Mouse (Mus musculus) CD4-positive, CD25-positive, alpha-beta regulatory T cell, adult 4 months (primary cell): ENCODE measurements around the gene Car8. TPM values are rescaled to one million over a fixed set of nuclear protein-coding genes. Genes with fewer than 3 reads are reported as not detected.

Experiments
- ATAC-seq: one replicate; pipeline ENCODE4 v1.8.0; 2017
- polyA plus RNA-seq, 2 experiments: library from polyadenylated mRNA; unstranded; fragments of 100-300 nt; shearing (Covaris generic); gene quantifications; one replicate each; pipeline ENCODE4 v1.2.1; 2017

Gene Car8
- not detected for polyA plus RNA-seq

GRCm38 (mm10) chr4:8238560-8239305 is at the start of gene Car8:
Car8 (minus strand) TSS chr4:8239041.
- ATAC-seq: no peak

GRCm38 (mm10) chr4:8284934-8285333 is 46.1 kb upstream of the Car8 start:
- no peak for ATAC-seq

- no peak for ATAC-seq
Measured at GRCm38 (mm10) chr4:8278159-8278558, 39.3 kb upstream of the Car8 start.

DNA sequence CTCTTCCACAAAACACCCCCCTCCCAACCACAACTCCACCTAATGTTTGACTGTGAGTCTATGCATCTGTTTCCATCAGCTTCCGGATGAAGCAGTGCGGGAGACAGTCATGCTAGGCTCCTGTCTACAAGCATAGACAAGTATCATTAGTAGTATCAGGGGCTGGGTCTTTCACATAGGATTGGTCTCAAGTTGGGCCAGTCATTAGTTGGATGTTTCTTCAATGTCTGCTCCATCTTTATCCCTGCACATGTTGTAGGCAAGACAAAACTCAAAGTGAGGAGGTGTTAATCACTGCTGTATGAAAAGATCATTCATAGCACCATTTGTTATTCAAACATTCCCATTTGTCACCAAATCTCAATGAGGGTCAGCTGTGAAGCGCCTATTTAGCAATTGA is 11.0 kb upstream of the Car8 start:
- no peak for ATAC-seq

- no peak for ATAC-seq
Measured at GRCm38 (mm10) chr4:8245495-8246063, 6.7 kb upstream of the Car8 start.

DNA sequence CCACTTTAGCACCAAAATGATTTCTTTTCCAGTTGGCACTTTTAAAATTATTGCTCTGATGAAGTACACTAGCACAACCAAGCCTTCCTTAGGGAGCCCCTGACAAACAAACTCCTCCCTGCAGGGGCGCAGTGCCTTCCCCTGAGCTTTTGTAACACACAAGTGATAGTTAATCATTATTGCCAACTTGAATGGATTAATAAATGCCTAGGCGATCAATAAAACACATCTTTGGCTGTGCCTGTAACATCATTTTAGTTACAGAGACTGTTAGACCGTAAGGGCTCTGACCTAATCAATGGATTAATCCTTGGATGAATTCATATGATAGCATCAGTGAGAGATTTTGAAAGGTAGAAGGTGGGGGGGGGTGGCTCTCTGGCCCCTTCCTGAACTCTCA is 6.2 kb upstream of the Car8 start:
- ATAC-seq: no peak

DNA sequence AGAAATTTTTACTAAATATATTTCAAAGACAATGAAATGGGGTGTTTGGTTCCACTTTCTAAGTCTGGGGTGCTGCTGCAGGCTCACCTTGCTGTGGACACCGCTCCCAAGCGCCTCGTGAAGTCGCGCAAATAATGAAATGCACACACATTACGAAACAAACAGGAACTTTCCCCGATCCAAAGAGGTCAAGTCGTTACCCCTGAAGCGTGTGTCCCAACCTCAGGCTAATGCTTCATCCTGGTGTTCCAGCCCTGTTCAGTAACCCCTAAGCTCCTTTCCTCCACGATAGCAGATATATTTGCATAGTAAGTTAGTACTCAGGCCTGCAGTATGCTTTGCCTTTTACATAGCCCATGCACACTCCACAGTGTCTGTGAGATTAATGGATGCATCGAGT is 858 bp upstream of the Car8 start:
- ATAC-seq: no peak

GRCm38 (mm10) chr4:8239306-8239670 is 447 bp upstream of the Car8 start:
- ATAC-seq: no peak

- ATAC-seq: no peak
Measured at GRCm38 (mm10) chr4:8232393-8233111, 6.3 kb downstream of the Car8 start.

DNA sequence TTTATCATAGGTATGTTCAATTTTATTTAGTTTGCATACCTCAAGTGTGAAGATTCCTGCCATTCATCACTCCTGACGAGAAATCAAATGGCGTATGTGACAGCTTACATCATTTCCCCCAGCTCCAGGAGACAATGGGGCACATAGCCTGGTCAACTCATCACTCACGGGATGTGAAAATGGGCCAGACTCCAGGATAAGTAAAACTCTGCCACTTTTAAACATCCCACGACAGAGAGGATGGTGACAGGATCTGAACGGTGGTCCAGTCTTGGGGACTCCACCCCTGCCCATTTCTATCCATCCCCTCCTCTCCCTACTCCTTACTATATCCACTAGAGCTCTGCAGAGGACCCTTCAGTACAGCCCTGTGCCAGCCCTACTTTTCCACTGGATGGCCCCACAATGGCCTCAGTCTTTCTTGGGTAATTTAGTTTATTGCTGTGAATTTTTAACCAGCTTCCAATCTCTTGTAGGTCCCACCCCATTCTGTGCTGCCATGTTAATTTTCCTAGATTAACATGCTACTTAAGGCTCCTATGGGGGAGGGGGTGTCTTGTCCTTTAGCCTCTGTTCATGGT is 7.5 kb downstream of the Car8 start:
- no peak for ATAC-seq

DNA sequence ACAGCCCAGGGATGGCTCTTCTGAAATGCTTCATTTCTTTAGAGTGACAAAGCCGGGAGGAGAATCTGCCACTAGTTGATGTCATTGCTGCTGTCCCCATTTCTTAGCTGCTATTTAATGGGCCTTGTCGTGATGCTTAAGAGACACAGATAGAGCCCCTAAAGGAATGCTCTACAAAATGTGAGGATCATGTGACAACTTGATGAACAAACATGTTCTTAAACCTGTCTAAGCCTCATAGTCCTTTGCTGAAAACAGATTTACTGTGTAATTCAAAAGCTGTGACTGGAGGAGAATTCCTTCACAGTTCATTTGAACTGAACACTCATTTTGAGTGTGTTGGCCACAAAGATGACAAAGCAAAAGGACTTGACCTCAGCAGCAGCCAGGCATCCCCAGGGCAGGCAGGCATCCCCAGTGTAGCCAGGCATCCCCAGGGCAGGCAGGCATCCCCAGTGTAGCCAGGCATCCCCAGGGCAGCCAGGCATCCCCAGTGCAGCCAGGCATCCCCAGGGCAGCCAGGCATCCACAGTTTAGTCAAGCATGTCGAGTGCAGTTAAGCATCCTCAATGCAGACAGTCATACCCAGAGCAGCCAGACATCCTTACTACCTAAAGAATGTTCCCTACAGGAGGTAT is 9.1 kb downstream of the Car8 start:
- ATAC-seq: no peak

GRCm38 (mm10) chr4:8218941-8219340 is 19.9 kb downstream of the Car8 start:
- no peak for ATAC-seq

DNA sequence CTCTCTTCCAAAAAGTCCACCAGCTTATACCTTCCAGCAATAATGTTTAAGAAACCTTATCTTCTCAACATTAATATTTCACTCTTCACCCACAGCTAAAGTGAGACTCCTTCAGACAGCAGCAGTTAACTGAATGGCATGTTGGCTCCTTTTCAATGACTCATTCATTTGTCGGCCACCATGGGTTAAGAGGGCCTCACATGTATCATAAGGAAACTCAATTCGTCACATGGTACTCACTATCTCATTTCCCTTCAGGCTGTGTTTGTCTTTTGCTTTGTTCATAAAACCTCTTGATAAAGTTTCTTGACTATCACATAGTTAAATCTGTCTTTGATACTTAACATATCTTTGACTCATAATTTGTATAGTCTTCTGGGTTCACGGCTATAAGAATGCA is 20.8 kb downstream of the Car8 start:
- no peak for ATAC-seq

GRCm38 (mm10) chr4:8217272-8217671 is 21.6 kb downstream of the Car8 start:
- ATAC-seq: no peak

- no peak for ATAC-seq
Measured at GRCm38 (mm10) chr4:8216551-8216950, 22.3 kb downstream of the Car8 start.

- no peak for ATAC-seq
Measured at GRCm38 (mm10) chr4:8213661-8214060, 25.2 kb downstream of the Car8 start.

DNA sequence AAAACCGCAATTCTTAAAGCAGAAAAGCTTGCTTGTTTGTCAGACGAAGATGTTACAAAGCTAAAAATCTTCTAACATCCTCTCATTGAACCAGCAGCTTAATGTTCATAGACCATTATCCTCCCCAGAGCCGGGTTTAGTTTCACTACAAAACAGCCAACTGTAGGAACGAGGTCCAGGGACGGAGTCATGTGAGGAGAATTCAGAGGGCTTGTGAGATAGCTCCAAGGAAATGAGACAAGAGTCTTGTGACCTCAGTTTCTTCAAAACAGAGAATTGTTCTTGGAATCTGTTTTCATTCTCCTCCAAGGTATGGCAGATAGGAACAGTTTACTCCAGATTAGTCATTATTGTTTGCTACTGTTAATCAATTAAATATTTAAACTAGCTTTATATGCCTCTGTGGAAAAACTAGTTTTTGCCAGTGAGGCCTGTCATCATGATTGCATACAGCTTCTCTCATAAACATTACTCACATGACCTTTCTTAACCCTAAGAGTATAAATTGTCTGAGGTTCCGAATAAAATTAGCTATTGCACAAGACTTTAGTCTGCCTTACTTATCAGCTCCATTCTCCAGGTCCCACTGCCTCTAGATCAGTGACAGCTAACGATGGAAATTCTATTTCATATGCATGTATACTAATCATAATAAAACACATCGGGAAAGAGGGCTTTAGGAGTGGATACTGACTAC is 25.8 kb downstream of the Car8 start:
- ATAC-seq: no peak

- ATAC-seq: no peak
Measured at GRCm38 (mm10) chr4:8210452-8210851, 28.4 kb downstream of the Car8 start.

- no peak for ATAC-seq
Measured at GRCm38 (mm10) chr4:8207924-8208323, 30.9 kb downstream of the Car8 start.

DNA sequence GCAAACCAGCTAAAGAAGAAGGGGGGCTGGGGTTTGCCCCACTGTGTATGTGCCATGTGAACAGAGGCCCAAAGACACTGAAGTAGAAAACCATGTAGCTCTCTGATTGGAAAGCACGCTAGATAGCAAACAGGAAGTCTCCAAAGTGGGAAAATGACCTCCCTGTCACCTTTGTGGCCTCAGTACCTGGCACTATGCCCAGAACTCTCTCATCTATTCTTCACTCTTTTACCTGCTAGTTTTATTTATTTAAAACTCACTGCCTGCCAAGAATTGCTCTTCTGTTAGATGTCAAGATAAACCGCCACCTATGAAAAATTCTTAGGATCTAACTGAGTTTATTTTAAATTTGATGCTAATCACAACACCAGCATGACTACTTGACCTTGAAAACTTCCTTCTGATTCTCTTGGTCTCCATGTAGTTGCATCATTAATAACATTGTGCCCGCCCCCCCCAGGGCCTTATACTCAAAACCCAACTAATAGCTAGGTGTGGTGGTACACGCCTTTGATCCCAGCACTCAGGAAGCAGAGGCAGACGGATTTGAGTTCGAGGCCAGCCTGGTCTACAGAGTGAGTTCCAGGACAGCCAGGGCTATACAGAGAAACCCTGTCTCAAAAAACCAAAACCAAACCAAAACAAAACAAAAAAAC is 31.8 kb downstream of the Car8 start:
- no peak for ATAC-seq

DNA sequence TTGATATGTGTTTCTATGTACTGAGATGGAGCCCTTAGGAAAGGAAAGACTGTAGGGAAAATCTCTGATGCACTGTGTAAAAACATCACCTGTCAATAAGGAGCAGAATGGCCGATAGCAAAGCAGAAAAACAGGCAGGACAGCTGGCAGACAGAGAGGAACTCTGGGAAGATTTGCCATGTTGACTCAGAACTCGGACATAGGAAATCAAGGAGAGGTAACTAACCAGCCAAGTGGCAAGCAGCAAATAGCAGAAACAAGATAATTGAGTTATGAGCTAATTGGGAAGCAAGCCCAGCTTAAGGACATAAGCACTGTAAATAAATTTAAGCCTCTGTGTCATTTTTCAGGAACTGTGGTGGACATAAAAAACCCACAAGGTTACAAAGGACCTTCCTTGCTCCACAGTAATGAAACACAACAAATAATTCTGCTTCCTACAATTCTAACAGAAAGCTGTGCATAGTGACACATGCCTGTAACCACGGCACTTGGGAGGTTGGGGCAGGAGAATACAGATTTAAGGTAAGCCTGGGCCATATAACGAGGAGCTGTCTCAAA is 33.7 kb downstream of the Car8 start:
- ATAC-seq: no peak

DNA sequence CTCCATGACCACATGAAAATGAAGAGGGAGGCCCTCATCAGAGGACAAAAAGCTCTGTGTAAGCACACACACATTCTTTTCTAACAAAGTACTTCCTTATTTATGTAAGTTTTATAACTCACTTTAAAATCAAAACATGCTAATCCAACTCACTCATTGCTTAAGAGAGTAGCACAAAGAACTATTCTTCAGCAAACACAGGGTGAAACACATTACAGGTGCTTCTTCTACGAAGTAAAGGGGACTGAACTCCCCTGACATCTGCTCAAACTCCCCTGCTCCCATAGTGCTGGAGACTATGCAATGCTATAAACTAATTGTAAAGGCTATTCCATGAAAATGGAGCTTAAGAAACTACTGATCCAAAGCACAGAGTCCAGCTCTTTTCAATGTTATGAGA is 35.5 kb downstream of the Car8 start:
- no peak for ATAC-seq
